Mouse (Mus musculus) neural tube, embryonic 13.5 days (tissue): ENCODE data around the gene Kdm3a. TPM values are rescaled to one million over a fixed set of nuclear protein-coding genes. Genes with fewer than 3 reads are reported as not detected.

ENCODE experiments used
- ATAC-seq: fragments of 200-750 bp; cut with Nextera tagmentation; 2 replicates; pipeline ENCODE4 v1.8.0; 2017; ENCODE audit warnings: low read depth, mild to moderate bottlenecking, moderate TSS enrichment, moderate library complexity
- H3K27ac ChIP-seq: fragments of 300-500 bp; sonication (generic); replicated peaks from 2 replicates; pipeline ENCODE4 v1.5.1; 2015; ENCODE audit warnings: moderate library complexity, mild to moderate bottlenecking, inconsistent platforms
- H3K27me3 ChIP-seq: fragments of 300-500 bp; sonication (generic); 2 replicates; pipeline ENCODE4 v1.6.1; 2015; ENCODE audit warnings: mild to moderate bottlenecking, inconsistent platforms
- H3K36me3 ChIP-seq: fragments of 300-500 bp; sonication (generic); 2 replicates; pipeline ENCODE4 v1.6.1; 2015; ENCODE audit warnings: mild to moderate bottlenecking, inconsistent platforms
- H3K4me1 ChIP-seq: fragments of 300-500 bp; sonication (generic); replicated peaks from 2 replicates; pipeline ENCODE4 v1.6.1; 2015; ENCODE audit warnings: inconsistent platforms
- H3K4me2 ChIP-seq: fragments of 300-500 bp; sonication (generic); 2 replicates; pipeline ENCODE4 v1.6.1; 2015; ENCODE audit warnings: inconsistent platforms, mild to moderate bottlenecking, moderate library complexity
- H3K4me3 ChIP-seq: fragments of 300-500 bp; sonication (generic); 2 replicates; pipeline ENCODE4 v1.5.1; 2015; ENCODE audit warnings: mild to moderate bottlenecking, inconsistent platforms
- H3K9ac ChIP-seq: fragments of 300-500 bp; sonication (generic); 2 replicates; pipeline ENCODE4 v1.6.1; 2015; ENCODE audit warnings: moderate library complexity, mild to moderate bottlenecking, inconsistent platforms
- H3K9me3 ChIP-seq: fragments of 300-500 bp; sonication (generic); 2 replicates; pipeline ENCODE4 v1.6.1; 2016; ENCODE audit warnings: inconsistent platforms
- WGBS: fragments of 180-500 bp; shearing (Covaris S2); methylation state at CpG from one replicate; pipeline ENCODE4 v1.1.7; 2015; 5-methylcytosine and 5-hydroxymethylcytosine counted together
- polyA plus RNA-seq: library from polyadenylated mRNA; unstranded; fragments of >200 nt; fragmentation: Nextera tagmentation; extraction: Ambion mirVana; gene quantifications from 2 replicates; pipeline ENCODE4 v1.2.1, GENCODE M21; 2015

The Kdm3a gene
- polyA plus RNA-seq, result 49.6 and 51.7 TPM in 2 replicates

DNA sequence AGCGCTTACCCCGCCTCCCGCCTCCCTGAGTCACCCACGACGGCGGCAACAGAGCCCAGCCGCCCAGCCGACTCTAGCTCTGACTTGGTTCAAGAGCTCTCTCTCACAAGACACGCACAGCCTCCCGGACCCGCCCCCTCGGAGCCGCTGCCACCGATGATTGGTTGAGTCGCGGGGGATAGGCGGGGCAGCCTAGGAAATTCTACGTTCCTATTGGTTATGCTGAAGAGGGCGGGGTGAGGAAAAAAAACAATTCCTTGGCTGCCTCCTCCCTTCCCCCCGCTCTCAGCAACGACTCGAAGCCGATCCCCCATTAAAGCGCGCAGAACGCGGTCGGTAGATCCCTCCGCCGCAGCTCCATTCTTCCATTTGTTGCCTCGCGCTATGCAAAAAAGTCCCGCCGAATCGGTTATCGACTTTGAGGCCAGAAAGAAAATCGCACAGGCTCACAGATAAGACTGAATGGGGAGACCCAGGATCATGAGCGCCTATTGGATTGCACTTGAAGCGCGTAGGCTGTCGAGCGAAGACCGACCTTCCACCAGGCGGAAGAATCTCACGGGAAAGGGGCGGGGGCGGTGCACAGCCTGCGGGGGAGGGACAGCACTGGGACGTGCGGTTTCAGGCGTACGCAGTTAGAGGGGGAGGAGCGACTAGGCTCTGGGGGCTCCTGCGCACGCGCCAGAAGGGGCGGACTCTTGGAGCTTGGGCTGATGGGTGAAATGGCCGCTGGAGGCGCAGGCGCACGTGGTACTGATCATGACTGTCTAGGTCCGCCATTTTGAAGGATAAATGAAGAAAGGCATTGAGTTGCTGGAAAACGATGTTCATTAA lies at the start of gene Kdm3a:
Gene Kdm3a, minus strand, starts transcription at position 162 of the 834 bp plus-strand sequence.
- ATAC-seq, result peak; percentile 98
- Histone ChIP-seq H3K36me3 (peaks cover 10% of the 10 kb centered on the region), H3K4me2 (peak within 1 kb of the TSS; percentile 85), H3K27ac (peak within 1 kb of the TSS; percentile 100), H3K4me1 (peaks cover 32% of the 10 kb centered on the region), H3K9ac (peak within 1 kb of the TSS; percentile 87), H3K9me3 (no peaks in the 10 kb centered on the region), H3K27me3 (0 out of 2 replicates have a peak, but pooled peaks cover 11% of the 10 kb centered on the region), H3K4me3 (peak within 1 kb of the TSS; percentile 90)
- WGBS, result under 1% methylated on average over 63 of the region's 63 CpGs

DNA sequence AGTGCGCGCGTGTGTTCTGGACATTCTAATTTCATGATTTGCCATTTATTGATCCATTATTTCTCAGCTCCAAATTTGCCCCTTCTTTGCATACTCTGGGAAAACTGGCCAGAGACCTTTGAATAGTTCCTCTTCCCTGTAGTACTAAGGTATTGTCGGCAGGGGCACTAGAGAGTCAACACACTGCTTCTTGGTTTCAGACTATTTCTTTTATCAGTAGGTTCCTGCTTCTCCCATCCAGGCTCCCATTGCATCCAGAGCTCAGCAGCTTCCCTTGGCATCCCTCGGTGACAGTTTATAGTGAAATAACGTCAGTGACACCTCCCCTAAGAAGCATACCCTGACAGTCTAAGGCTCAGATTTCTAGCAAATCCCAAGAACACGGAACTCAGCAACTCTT lies 46.1 kb upstream of the Kdm3a start:
- Histone ChIP-seq H3K36me3 (no peaks in the 10 kb centered on the region), H3K4me3 (no peak overlapping the region), H3K4me1 (no peaks in the 10 kb centered on the region), H3K27ac (no peak overlapping the region), H3K27me3 (no peaks in the 10 kb centered on the region), H3K9ac (no peak overlapping the region), H3K4me2 (no peak overlapping the region), H3K9me3 (no peaks in the 10 kb centered on the region)
- 62% methylated on average over 7 of the region's 7 CpGs for WGBS
- no peak for ATAC-seq

DNA sequence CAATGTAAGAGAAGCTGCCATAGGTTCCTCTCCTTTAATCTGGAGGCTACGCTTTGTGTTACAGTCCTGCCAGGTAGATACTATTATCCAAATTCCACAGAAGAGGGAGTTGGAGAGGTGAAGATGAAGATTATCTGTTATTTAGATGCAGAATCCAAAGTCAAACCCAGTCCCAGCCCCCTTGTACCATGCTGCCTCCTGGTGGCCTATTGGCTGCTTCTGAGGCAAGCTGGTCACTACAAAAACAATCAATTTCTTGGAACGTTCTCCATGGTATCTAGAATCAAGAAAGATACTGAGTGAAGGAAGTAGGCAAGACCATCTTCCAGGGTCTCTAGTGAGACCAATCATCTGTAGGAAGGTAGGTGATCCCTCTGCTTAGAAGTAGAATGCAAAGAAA lies 40.4 kb upstream of the Kdm3a start:
- 65% methylated on average over 2 of the region's 2 CpGs for WGBS
- no peak for ATAC-seq
- no peak overlapping the region for H3K4me2 ChIP-seq

DNA sequence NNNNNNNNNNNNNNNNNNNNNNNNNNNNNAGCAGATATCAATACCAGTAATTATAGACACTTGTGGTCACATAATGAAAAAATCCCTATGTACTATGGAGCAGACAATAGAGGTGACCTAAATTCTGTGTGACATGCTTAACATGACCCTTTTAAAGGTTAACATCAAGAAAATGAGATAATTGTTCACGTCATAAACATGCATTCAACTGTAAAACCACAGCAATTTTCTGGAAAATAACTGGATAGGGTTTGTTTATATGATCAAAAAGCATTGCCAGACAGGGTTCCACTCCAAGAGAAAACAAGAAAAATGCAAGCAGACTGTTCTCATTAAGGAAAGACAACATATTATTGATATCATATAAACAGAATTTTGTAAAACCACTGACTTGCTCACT lies 31.7 kb upstream of the Kdm3a start:
- 73% methylated on average over 1 of the region's 1 CpGs for WGBS
- ATAC-seq, result no peak
- Histone ChIP-seq H3K27ac (no peak overlapping the region), H3K4me3 (no peak overlapping the region), H3K9ac (no peak overlapping the region), H3K27me3 (no peaks in the 10 kb centered on the region), H3K4me2 (no peak overlapping the region), H3K4me1 (no peaks in the 10 kb centered on the region), H3K36me3 (no peaks in the 10 kb centered on the region), H3K9me3 (no peaks in the 10 kb centered on the region)

More for the DNA sequence above, 40.4 kb upstream of the Kdm3a start:
- no peak overlapping the region for H3K27ac ChIP-seq
- no peak overlapping the region for H3K4me3 ChIP-seq
- H3K9ac ChIP-seq, result no peak overlapping the region
- no peaks in the 10 kb centered on the region for H3K4me1 ChIP-seq
- no peaks in the 10 kb centered on the region for H3K9me3 ChIP-seq
- no peaks in the 10 kb centered on the region; the same call in 1 of the 2 replicates for H3K27me3 ChIP-seq
- H3K36me3 ChIP-seq, result no peaks in the 10 kb centered on the region

DNA sequence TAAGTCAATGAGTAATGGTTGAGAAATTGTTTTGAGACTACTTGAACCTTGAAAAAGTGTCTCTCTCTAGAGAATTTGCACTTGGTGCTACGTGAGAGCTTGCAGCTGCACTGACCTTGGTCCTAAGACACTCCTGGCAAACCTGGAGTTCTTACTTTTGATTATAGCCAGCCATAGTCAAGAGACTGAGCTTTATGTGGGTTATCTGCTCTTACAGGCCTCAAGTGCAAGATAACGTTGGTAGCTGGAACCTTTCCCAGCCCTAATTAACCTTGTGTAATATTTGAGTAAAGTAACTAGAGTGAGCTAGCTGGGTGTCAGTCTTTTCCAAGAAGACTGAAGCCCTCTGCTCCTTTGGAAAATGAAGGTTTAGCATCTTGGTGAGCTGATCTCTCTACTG lies 25.5 kb upstream of the Kdm3a start:
- no peak overlapping the region for H3K4me2 ChIP-seq
- H3K4me1 ChIP-seq, result no peaks in the 10 kb centered on the region
- no peaks in the 10 kb centered on the region for H3K36me3 ChIP-seq
- WGBS, result 81% methylated on average over 2 of the region's 2 CpGs
- ATAC-seq, result no peak
- no peak overlapping the region for H3K9ac ChIP-seq
- H3K9me3 ChIP-seq, result no peaks in the 10 kb centered on the region
- H3K4me3 ChIP-seq, result no peak overlapping the region
- no peaks in the 10 kb centered on the region for H3K27me3 ChIP-seq
- H3K27ac ChIP-seq, result no peak overlapping the region

DNA sequence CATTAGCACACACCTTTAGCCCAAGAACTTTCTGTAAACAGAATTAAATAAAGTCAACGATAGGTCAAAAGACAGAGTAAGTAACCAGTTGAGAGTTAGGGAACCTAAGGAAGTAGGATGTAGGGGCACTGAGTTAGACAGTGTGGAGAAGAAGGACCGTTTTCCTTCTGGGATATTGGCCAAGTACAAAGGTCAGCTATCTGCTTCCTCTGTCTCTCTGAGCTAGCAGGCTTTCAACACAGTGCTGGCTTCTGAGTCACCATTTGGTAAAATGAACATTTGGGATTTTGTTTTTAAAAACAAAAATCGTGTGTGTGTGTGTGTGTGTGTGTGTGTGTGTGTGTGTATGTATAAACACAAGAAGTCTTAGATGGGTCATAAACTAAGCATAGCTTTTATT lies 23.0 kb upstream of the Kdm3a start:
- 77% methylated on average over 3 of the region's 3 CpGs for WGBS
- H3K9me3 ChIP-seq, result no peaks in the 10 kb centered on the region
- no peak for ATAC-seq
- no peak overlapping the region for H3K4me3 ChIP-seq
- no peak overlapping the region for H3K4me2 ChIP-seq
- no peaks in the 10 kb centered on the region for H3K36me3 ChIP-seq
- no peaks in the 10 kb centered on the region for H3K4me1 ChIP-seq
- H3K27ac ChIP-seq, result no peak overlapping the region
- H3K9ac ChIP-seq, result no peak overlapping the region
- H3K27me3 ChIP-seq, result no peaks in the 10 kb centered on the region

DNA sequence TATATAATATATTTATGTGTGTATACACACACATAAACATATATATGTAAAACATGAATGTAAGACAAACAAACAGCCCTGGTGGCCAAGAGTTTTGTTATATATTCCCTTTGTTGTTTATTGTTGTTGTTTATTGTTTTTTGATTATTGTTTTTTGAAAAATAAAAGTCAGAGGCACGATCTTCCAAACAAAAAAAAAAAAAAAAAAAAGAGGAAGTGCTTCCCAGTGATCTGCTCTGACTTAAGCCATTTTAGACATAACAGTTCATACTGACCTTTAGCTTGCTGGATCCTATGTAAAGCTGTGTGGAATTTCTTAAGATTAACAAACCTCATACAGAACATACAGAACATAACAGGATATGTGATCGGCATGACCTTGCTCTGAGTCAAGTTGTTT lies 19.1 kb upstream of the Kdm3a start:
- Histone ChIP-seq H3K9ac (no peak overlapping the region), H3K9me3 (no peaks in the 10 kb centered on the region), H3K4me3 (no peak overlapping the region), H3K4me1 (no peaks in the 10 kb centered on the region), H3K27ac (no peak overlapping the region), H3K4me2 (no peak overlapping the region), H3K27me3 (no peaks in the 10 kb centered on the region), H3K36me3 (no peaks in the 10 kb centered on the region)
- 89% methylated on average over 2 of the region's 2 CpGs for WGBS
- no peak for ATAC-seq

DNA sequence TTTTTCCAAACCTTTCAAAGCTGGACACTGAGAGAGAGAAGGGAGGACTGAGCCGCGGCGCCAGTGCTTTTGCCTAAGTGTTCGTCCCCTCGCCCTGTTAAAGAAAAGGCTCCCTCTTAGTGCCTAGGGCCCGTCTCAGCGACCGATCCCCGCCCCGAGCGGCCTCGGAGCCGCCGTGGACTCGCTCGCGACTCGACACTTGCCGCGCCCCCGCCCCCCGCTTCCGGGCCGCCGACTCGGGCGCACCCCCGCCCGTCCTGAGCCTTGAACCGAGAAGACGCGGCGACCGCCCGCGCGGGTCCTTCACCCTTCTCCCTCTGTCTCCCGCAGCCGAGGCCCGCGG lies 333 bp downstream of the Kdm3a start:
- peak; percentile 57 for ATAC-seq
- H3K9ac ChIP-seq, result peak overlapping the region; percentile 87
- H3K27me3 ChIP-seq, result 0 out of 2 replicates have a peak, but pooled peaks cover 10% of the 10 kb centered on the region
- H3K9me3 ChIP-seq, result no peaks in the 10 kb centered on the region
- H3K4me1 ChIP-seq, result peaks cover 32% of the 10 kb centered on the region
- H3K4me3 ChIP-seq, result peak overlapping the region; percentile 90
- peak overlapping the region; percentile 100 for H3K27ac ChIP-seq
- peaks cover 12% of the 10 kb centered on the region for H3K36me3 ChIP-seq
- peak overlapping the region; percentile 85 for H3K4me2 ChIP-seq
- under 1% methylated on average over 40 of the region's 41 CpGs for WGBS

DNA sequence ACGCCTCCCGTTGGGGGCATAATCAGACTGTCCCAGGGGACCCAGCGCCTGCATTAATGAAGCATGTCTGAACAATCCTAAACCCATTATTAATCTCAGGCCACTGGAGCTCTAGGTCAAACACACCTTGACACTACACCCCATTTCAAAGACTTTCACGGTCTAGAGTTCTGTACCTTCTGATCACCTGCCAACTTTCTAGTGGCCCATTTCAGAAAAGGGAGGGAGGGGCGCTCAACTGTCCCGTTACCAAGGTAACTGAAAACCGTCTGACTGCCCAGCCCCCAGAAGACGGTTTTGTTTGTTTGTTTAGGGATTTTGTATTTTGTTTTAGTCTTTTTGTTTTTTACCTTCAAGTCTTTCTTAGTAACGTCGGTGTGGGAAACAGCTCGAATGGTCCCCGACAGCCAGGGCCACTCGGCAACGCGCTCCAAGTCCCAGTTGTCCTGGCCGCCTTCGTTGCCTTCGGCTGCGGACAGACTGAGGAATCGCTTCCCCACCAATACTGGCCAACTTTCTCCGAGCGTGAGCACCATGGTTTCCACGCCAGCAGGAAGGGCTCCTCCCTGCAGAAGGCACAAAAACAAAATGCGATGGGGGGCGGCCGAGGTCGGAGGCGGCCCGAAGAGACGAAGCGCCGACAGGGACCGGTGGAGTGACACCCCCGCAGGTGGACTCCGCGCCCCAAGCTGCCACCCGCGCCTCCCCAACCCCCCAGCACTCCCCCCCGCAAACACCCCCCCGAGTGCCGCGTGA lies 906 bp downstream of the Kdm3a start:
- Histone ChIP-seq H3K4me1 (peaks cover 32% of the 10 kb centered on the region), H3K9ac (peak overlapping the region; percentile 87), H3K27me3 (0 out of 2 replicates have a peak, but pooled peaks cover 4% of the 10 kb centered on the region), H3K4me2 (peak overlapping the region; percentile 85), H3K27ac (peak overlapping the region; percentile 100), H3K9me3 (no peaks in the 10 kb centered on the region), H3K4me3 (peak overlapping the region; percentile 90), H3K36me3 (peaks cover 17% of the 10 kb centered on the region)
- ATAC-seq, result peak; percentile 2; the same call in 1 of the 2 replicates
- 1% methylated on average over 42 of the region's 42 CpGs for WGBS

DNA sequence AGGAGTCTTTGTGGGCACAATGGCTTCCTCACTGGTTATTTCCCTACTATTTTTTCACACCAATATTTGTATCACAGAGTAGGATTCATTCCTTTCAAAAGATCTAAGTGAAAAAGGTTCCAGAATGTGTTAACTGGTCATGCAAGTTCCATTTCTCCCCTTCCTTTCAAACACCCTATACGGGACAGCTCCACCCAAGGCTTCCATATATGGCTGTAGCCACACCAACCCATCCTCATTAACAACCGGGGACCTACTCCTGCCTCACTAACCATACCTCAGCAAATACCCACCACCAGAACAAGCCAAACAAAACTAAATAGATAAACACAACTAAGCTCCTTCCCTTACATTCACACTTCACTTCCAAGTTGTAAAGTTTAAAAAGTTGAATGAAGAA lies 1.6 kb downstream of the Kdm3a start:
- H3K27ac ChIP-seq, result no peak overlapping the region
- peaks cover 32% of the 10 kb centered on the region for H3K4me1 ChIP-seq
- peak overlapping the region; percentile 87 for H3K9ac ChIP-seq
- H3K27me3 ChIP-seq, result no peaks in the 10 kb centered on the region
- peak overlapping the region; percentile 90 for H3K4me3 ChIP-seq
- peaks cover 23% of the 10 kb centered on the region for H3K36me3 ChIP-seq
- peak overlapping the region; percentile 85 for H3K4me2 ChIP-seq
- WGBS, result 7% methylated on average over 2 of the region's 2 CpGs
- no peak for ATAC-seq
- no peaks in the 10 kb centered on the region for H3K9me3 ChIP-seq

DNA sequence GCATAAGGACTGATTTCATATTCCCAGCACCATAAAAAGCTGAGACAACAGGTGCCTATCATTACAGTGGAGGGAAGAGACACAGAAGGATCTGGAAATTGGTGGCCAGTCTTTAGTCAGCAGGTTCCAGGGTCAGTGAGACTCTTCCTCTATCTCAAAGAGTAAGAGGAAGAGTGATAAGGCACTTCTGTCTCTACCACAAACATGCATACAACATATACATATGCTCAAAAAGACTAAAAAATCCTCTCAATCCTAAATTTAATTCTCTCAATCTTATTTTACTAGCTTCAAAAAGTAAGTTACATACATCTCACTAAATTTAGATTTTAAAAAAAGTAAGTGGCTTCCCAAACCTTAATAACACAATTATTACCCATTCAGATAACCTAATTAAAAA lies 5.5 kb downstream of the Kdm3a start:
- H3K27ac ChIP-seq, result no peak overlapping the region
- H3K36me3 ChIP-seq, result peaks cover 58% of the 10 kb centered on the region
- no peak for ATAC-seq

DNA sequence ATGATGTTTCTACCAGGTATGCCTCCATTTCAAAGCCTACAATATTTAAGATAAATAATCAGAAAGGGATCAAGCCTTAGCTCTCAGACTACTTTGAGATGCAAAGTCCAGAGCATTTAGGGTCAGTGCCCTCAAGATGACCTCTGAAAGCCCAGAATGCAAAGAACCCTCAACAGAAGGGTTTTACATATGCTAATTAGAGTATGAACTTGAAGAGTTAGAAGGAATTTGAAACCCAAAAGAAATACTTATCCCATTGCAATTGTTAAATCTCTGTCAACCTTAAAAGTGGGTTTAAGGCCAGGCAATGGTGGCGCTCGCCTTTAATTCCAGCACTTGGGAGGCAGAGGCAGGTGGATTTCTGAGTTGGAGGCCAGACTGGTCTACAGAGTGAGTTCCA lies 6.8 kb downstream of the Kdm3a start:
- Histone ChIP-seq H3K27ac (no peak overlapping the region), H3K9me3 (no peaks in the 10 kb centered on the region), H3K4me3 (no peak overlapping the region), H3K4me2 (no peak overlapping the region), H3K36me3 (peaks cover 70% of the 10 kb centered on the region), H3K4me1 (peaks cover 24% of the 10 kb centered on the region), H3K9ac (no peak overlapping the region), H3K27me3 (no peaks in the 10 kb centered on the region)
- no peak for ATAC-seq
- WGBS, result 87% methylated on average over 2 of the region's 2 CpGs

More for the DNA sequence above, 5.5 kb downstream of the Kdm3a start:
- Histone ChIP-seq H3K4me1 (peaks cover 32% of the 10 kb centered on the region), H3K4me2 (no peak overlapping the region), H3K27me3 (no peaks in the 10 kb centered on the region), H3K4me3 (no peak overlapping the region), H3K9ac (no peak overlapping the region), H3K9me3 (no peaks in the 10 kb centered on the region)
